Mouse (Mus musculus): ENCODE results near the gene Pir. TPM values are rescaled to one million over a fixed set of nuclear protein-coding genes. Genes with fewer than 3 reads are reported as not detected.
A peak's percentile ranks its signal among the peaks of the same experiment; 100 is the strongest.

Pir gene
- total RNA-seq (2014; rRNA removed; ENCODE audit: low replicate concordance), result not detected in 2 replicates
- 4.5 and 6.9 TPM in 2 replicates for polyA plus RNA-seq (2015; fragmentation: Nextera tagmentation; extraction: Ambion mirVana)

- DNase-seq (ENCODE audit: low spot score), result peak; percentile 28
- Histone ChIP-seq H3K4me3 (ENCODE audit: low read depth, low read length) (peak within 1 kb of the TSS; percentile 41), H3K4me1 (ENCODE audit: control insufficient read depth, insufficient read depth) (no peaks in the 10 kb centered on the region), H3K4me2 (ENCODE audit: low read depth, low read length) (peak within 1 kb of the TSS; percentile 55), H3K9ac (replicated peaks; ENCODE audit: low read depth, low read length) (peak within 1 kb of the TSS; percentile 29; the same call in 1 of the 2 replicates), H3K9me3 (replicated peaks; ENCODE audit: control insufficient read depth, low read length) (no peaks in the 10 kb centered on the region), H3K36me3 (replicated peaks; ENCODE audit: control insufficient read depth, insufficient read depth, low read length) (no peaks in the 10 kb centered on the region), H3K27ac (ENCODE audit: low read depth) (no peak within 1 kb of the TSS), H3K27me3 (ENCODE audit: control insufficient read depth, insufficient read depth, low read length) (no peaks in the 10 kb centered on the region)
- peak; percentile 70 for ATAC-seq (ENCODE audit: insufficient read depth, low read depth)
- TF ChIP-seq CTCF (IDR thresholded peaks at IDR 0.05; ENCODE audit: low read depth) (peak; percentile 37), EP300 (IDR thresholded peaks at IDR 0.05; ENCODE audit: low read depth) (no peak)
- WGBS, result 20% methylated on average over 20 of the region's 20 CpGs
Measured at GRCm38 (mm10) chrX:164269285-164269761, at the start of gene Pir. Gene Pir, plus strand, starts transcription at chrX:164269371.

GRCm38 (mm10) chrX:164221989-164222388 lies 47.2 kb upstream of the Pir start:
- Histone ChIP-seq H3K4me2 (ENCODE audit: low read depth, low read length) (no peak overlapping the region), H3K4me1 (ENCODE audit: control insufficient read depth, insufficient read depth) (no peaks in the 10 kb centered on the region), H3K27me3 (ENCODE audit: control insufficient read depth, insufficient read depth, low read length) (no peaks in the 10 kb centered on the region), H3K27ac (ENCODE audit: low read depth) (no peak overlapping the region), H3K4me3 (ENCODE audit: low read depth, low read length) (no peak overlapping the region), H3K36me3 (replicated peaks; ENCODE audit: control insufficient read depth, insufficient read depth, low read length) (no peaks in the 10 kb centered on the region), H3K9me3 (replicated peaks; ENCODE audit: control insufficient read depth, low read length) (no peaks in the 10 kb centered on the region), H3K9ac (replicated peaks; ENCODE audit: low read depth, low read length) (no peak overlapping the region)
- ATAC-seq (ENCODE audit: insufficient read depth, low read depth) (no peak), DNase-seq (ENCODE audit: low spot score) (no peak)
- no peak for TF ChIP-seq EP300 (IDR thresholded peaks at IDR 0.05; ENCODE audit: low read depth)
- peak; percentile 9; the same call in 1 of the 2 replicates for TF ChIP-seq CTCF (IDR thresholded peaks at IDR 0.05; ENCODE audit: low read depth)
- WGBS, result 69% methylated on average over 2 of the region's 2 CpGs

- TF ChIP-seq CTCF (IDR thresholded peaks at IDR 0.05; ENCODE audit: low read depth), result no peak
- no peak for TF ChIP-seq EP300 (IDR thresholded peaks at IDR 0.05; ENCODE audit: low read depth)
- Histone ChIP-seq H3K27ac (ENCODE audit: low read depth) (no peak overlapping the region), H3K9me3 (replicated peaks; ENCODE audit: control insufficient read depth, low read length) (no peaks in the 10 kb centered on the region), H3K36me3 (replicated peaks; ENCODE audit: control insufficient read depth, insufficient read depth, low read length) (no peaks in the 10 kb centered on the region), H3K4me2 (ENCODE audit: low read depth, low read length) (no peak overlapping the region), H3K4me3 (ENCODE audit: low read depth, low read length) (no peak overlapping the region), H3K9ac (replicated peaks; ENCODE audit: low read depth, low read length) (no peak overlapping the region), H3K27me3 (ENCODE audit: control insufficient read depth, insufficient read depth, low read length) (no peaks in the 10 kb centered on the region), H3K4me1 (ENCODE audit: control insufficient read depth, insufficient read depth) (no peaks in the 10 kb centered on the region)
- no peak for ATAC-seq (ENCODE audit: insufficient read depth, low read depth)
- WGBS, result 45% methylated on average over 8 of the region's 8 CpGs
- no peak for DNase-seq (ENCODE audit: low spot score)
Measured at GRCm38 (mm10) chrX:164233380-164233779, 35.8 kb upstream of the Pir start.

- Histone ChIP-seq H3K9me3 (replicated peaks; ENCODE audit: control insufficient read depth, low read length) (no peaks in the 10 kb centered on the region), H3K4me1 (ENCODE audit: control insufficient read depth, insufficient read depth) (no peaks in the 10 kb centered on the region), H3K27me3 (ENCODE audit: control insufficient read depth, insufficient read depth, low read length) (no peaks in the 10 kb centered on the region), H3K27ac (ENCODE audit: low read depth) (no peak overlapping the region), H3K36me3 (replicated peaks; ENCODE audit: control insufficient read depth, insufficient read depth, low read length) (no peaks in the 10 kb centered on the region), H3K9ac (replicated peaks; ENCODE audit: low read depth, low read length) (no peak overlapping the region), H3K4me2 (ENCODE audit: low read depth, low read length) (0 out of 2 replicates have a peak overlapping the region, but pooled peaks have one; percentile 4), H3K4me3 (ENCODE audit: low read depth, low read length) (no peak overlapping the region)
- no peak for TF ChIP-seq EP300 (IDR thresholded peaks at IDR 0.05; ENCODE audit: low read depth)
- TF ChIP-seq CTCF (IDR thresholded peaks at IDR 0.05; ENCODE audit: low read depth), result no peak
- WGBS, result 16% methylated on average over 5 of the region's 5 CpGs
- peak; percentile 41 for ATAC-seq (ENCODE audit: insufficient read depth, low read depth)
- DNase-seq (ENCODE audit: low spot score), result peak; percentile 7
Measured at GRCm38 (mm10) chrX:164245714-164246113, 23.5 kb upstream of the Pir start.

GRCm38 (mm10) chrX:164246722-164247121 lies 22.4 kb upstream of the Pir start:
- H3K9me3 ChIP-seq (replicated peaks; ENCODE audit: control insufficient read depth, low read length), result no peaks in the 10 kb centered on the region
- no peaks in the 10 kb centered on the region for H3K36me3 ChIP-seq (replicated peaks; ENCODE audit: control insufficient read depth, insufficient read depth, low read length)
- H3K27ac ChIP-seq (ENCODE audit: low read depth), result no peak overlapping the region
- no peaks in the 10 kb centered on the region for H3K27me3 ChIP-seq (ENCODE audit: control insufficient read depth, insufficient read depth, low read length)
- H3K4me1 ChIP-seq (ENCODE audit: control insufficient read depth, insufficient read depth), result no peaks in the 10 kb centered on the region
- DNase-seq (ENCODE audit: low spot score), result no peak
- WGBS, result 52% methylated on average over 2 of the region's 2 CpGs
- H3K9ac ChIP-seq (replicated peaks; ENCODE audit: low read depth, low read length), result no peak overlapping the region
- TF ChIP-seq CTCF (IDR thresholded peaks at IDR 0.05; ENCODE audit: low read depth), result no peak
- TF ChIP-seq EP300 (IDR thresholded peaks at IDR 0.05; ENCODE audit: low read depth), result no peak
- no peak for ATAC-seq (ENCODE audit: insufficient read depth, low read depth)
- H3K4me3 ChIP-seq (ENCODE audit: low read depth, low read length), result no peak overlapping the region
- no peak overlapping the region for H3K4me2 ChIP-seq (ENCODE audit: low read depth, low read length)

- no peak for TF ChIP-seq EP300 (IDR thresholded peaks at IDR 0.05; ENCODE audit: low read depth)
- TF ChIP-seq CTCF (IDR thresholded peaks at IDR 0.05; ENCODE audit: low read depth), result no peak
- DNase-seq (ENCODE audit: low spot score), result no peak
- Histone ChIP-seq H3K27me3 (ENCODE audit: control insufficient read depth, insufficient read depth, low read length) (no peaks in the 10 kb centered on the region), H3K9me3 (replicated peaks; ENCODE audit: control insufficient read depth, low read length) (no peaks in the 10 kb centered on the region), H3K27ac (ENCODE audit: low read depth) (no peak overlapping the region), H3K4me1 (ENCODE audit: control insufficient read depth, insufficient read depth) (no peaks in the 10 kb centered on the region), H3K4me3 (ENCODE audit: low read depth, low read length) (no peak overlapping the region), H3K4me2 (ENCODE audit: low read depth, low read length) (no peak overlapping the region), H3K36me3 (replicated peaks; ENCODE audit: control insufficient read depth, insufficient read depth, low read length) (no peaks in the 10 kb centered on the region), H3K9ac (replicated peaks; ENCODE audit: low read depth, low read length) (no peak overlapping the region)
- WGBS, result 67% methylated on average over 3 of the region's 3 CpGs
- no peak for ATAC-seq (ENCODE audit: insufficient read depth, low read depth)
Measured at GRCm38 (mm10) chrX:164256527-164256926, 12.6 kb upstream of the Pir start.
